Mouse (Mus musculus): Measurements from ENCODE around the gene Kcnj4. TPM values are rescaled to one million over a fixed set of nuclear protein-coding genes. Genes with fewer than 3 reads are reported as not detected.
A peak's percentile ranks its signal among the peaks of the same experiment; 100 is the strongest.
"Not testable (repeated sequence)": the region's sequence is repeated elsewhere in the genome, so short reads cannot be mapped to it uniquely, and the experiment has no call there.

The Kcnj4 gene
- total RNA-seq, 2 experiments from 2014 or later: 0.22 to 0.28 TPM

DNA sequence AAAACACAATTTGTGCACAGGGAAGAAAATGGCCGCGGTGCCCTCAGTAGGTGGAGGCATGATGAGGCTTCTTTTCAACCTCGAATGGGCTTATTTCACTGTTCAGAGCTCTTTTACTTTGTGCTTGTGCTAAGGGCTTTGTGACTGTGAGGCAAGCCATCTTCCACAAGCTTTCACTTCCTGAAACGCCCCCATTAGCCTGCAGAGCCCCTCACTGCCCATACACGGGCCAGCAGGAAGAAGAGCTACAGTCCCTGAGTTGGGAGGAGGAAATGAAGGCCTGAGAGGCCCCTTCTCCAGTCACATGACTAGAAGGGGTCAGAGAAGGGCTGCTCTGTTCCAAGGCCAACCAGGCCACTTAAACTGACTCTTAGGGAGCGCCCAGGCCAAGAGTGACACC is 48.5 kb downstream of the Kcnj4 start:
- no peak for DNase-seq (ENCODE audit: low spot score in 2 of 2)

GRCm38 (mm10) chr15:79456104-79456503 is 48.9 kb downstream of the Kcnj4 start:
- not testable (repeated sequence) for DNase-seq (ENCODE audit: low spot score in 2 of 2)

GRCm38 (mm10) chr15:79455106-79455810 is 49.8 kb downstream of the Kcnj4 start, which contains the start of gene Csnk1e:
TSS of gene Csnk1e (minus strand) at chr15:79455566.
- DNase-seq (ENCODE audit: low spot score in 2 of 2): no peak

DNA sequence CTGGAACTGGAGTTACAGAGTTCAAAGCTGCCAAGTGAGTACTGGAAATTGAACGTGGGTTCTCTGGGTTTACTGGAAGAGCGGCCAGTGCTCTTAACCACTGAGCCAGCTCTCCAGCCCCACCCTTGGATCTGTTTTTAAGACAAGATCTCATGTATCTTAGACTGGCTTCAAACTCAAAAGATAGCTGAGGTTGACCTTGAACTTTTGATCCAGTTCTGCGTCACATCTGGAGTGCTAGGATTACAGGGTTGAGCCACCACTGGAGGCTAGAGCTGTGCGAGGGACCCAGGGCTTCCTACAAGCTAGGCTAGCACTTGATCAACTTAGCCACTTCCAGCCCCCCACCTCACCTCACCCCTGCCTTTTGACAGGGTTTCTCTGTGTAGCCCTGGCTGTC is 51.2 kb downstream of the Kcnj4 start:
- DNase-seq (ENCODE audit: low spot score in 2 of 2): no peak

DNA sequence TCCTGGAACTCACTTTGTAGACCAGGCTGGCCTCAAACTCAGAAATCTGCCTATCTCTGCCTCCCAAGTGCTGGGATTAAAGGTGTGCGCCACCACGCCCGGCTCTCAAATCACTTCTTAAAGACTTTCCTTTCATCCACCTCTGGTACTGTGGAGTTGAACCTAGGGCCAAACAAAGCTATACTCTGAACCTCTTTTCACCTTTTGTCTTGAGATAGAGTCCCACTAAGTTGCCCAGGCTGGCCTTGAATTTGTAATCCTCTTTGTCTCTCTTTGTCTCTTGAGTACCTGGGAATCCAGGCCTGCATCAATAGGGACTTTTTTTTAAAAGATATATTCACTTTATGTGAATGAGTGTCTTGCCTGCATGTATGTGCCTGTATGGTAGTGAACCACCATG is 57.0 kb downstream of the Kcnj4 start:
- no peak for DNase-seq (ENCODE audit: low spot score in 2 of 2)

GRCm38 (mm10) chr15:79445786-79446654 is 59.0 kb downstream of the Kcnj4 start:
- no peak for DNase-seq (ENCODE audit: low spot score in 2 of 2)

- no peak for DNase-seq (ENCODE audit: low spot score in 2 of 2)
Measured at GRCm38 (mm10) chr15:79443856-79444410, 61.1 kb downstream of the Kcnj4 start.

DNA sequence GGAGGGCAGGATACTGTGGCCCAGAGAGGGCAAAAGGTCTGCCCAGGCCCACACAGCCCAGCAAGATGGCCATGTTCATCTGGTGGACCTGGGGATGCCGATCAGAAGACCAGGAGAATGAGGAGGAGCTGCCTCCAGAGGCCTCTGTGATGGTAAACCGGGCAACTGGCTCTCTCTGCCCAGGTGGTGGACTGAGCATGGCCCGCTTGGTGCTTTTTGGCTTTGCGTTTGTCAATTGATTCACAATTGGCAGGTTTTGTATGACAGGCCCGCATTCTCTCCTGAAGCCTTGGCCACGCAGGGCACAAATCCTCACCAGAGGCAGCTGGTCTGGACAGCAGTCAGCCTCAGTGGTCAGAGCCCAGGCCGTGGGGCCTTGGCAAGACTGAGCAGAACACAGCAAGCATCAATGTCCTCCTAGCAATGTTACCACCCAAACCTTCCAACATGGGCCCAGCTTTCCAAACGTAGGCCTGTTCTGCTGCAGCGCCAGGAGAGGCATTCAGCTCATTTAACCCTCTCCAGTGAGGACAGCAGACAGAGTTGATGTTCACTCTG is 62.0 kb downstream of the Kcnj4 start:
- no peak for DNase-seq (ENCODE audit: low spot score in 2 of 2)

DNA sequence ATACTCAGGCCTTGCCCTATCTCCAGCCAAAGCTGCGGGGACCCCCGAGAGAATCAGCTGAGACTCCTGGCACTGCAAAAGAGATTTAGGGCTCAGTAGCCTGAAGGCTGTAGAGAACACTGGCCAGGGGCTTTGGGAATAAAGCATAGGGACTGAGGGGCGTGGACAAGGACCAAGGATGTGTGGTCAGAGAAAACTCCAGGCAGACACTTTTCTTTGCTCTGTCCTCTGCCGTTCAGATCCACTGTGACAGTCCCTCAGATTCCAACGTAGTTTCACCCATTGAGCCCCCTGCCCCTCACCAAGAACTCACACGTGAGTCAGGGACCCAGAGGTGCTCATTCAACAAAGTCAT is 62.8 kb downstream of the Kcnj4 start:
- DNase-seq (ENCODE audit: low spot score in 2 of 2): no peak

- peak; percentile 65 to 68 for DNase-seq (ENCODE audit: low spot score in 2 of 2)
Measured at GRCm38 (mm10) chr15:79441331-79442256, 63.4 kb downstream of the Kcnj4 start.

GRCm38 (mm10) chr15:79440651-79441330 is 64.2 kb downstream of the Kcnj4 start:
- DNase-seq (ENCODE audit: low spot score in 2 of 2): no peak

- DNase-seq (ENCODE audit: low spot score in 2 of 2): no peak
Measured at GRCm38 (mm10) chr15:79440223-79440622, 64.8 kb downstream of the Kcnj4 start.

- no peak for DNase-seq (ENCODE audit: low spot score in 2 of 2)
Measured at GRCm38 (mm10) chr15:79439386-79439785, 65.7 kb downstream of the Kcnj4 start.

GRCm38 (mm10) chr15:79438816-79439215 is 66.2 kb downstream of the Kcnj4 start:
- no peak for DNase-seq (ENCODE audit: low spot score in 2 of 2)

DNA sequence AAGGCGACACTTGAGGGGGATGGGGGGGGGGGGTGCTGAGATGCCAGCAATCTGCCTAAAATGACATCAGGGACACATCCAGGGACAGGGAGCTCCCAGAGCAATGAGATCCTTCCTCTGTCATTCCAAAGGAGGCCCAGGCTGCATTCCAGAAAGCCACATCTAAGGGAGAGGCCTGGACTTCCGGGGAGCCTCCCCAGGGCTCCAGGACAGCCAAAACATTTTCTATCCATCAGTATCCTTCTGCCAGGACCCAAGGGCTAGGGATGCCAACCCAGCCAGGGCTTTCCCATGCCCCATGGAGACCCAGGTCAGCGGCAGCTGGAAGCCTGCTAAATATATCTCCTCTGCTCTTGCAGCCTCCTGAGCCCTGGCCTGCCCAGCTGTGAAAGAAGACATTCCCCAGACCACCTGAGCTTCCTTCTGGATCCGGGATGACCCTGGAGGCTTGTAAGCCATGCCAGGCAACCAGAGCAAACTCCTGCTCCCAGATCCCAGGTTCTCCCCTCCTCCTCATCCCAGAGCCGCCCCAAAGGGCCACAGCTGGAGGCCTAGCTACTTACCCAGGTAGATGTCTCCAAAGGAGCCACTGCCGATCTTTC is 66.7 kb downstream of the Kcnj4 start:
- no peak for DNase-seq (ENCODE audit: low spot score in 2 of 2)

DNA sequence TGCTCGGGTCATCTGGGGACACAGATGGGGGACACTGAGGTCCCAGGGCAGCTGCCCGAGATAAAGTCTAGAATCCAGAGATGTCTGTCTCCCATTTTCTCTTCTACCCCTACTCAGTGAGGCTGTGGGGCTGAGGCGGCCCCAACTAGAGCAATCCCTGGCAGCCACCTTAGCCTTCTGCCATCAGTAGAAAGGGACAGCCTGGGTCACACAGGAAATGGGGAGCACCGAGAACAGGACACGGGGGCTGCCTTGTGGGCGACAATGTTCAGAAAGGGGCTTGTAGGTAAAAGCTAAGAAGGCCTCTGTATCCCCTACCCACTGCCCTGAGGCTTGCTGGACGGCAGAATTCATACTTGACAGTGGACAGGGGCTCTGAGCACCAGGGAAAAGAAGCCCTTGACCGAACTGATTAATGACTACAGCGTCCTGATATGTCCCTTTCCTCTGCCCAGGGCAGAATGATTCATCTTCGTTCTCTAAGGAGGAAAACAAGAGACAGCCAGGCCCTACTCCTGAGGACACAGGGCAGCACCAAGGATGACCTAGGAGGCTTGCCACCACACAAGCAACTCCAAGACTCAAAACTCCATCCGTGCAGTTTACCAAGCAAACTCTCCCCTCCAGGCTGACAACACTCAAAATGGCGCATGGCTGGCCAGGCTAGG is 67.4 kb downstream of the Kcnj4 start:
- DNase-seq (ENCODE audit: low spot score in 2 of 2): no peak

DNA sequence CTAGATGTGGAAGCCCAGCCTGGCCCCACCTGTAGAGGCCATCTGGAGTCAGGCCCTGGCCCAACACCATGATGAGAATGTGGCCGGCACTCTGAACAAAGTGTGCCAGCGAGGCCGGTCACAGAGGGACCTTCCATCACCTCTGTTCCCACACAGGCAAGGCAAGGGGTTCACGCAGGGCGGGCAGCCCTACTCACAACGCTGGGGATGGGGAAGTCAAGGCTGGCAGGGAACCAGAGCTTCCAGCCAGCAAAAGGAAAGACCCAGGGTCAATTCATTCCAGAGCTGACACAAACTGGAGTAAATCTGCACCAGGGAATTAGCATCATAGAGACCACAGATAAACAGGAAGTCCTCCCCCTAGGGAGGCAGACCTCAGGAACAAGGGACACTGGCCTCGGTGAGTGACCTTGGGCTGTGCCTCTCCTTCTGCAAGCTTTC is 68.5 kb downstream of the Kcnj4 start:
- DNase-seq (ENCODE audit: low spot score in 2 of 2): no peak

DNA sequence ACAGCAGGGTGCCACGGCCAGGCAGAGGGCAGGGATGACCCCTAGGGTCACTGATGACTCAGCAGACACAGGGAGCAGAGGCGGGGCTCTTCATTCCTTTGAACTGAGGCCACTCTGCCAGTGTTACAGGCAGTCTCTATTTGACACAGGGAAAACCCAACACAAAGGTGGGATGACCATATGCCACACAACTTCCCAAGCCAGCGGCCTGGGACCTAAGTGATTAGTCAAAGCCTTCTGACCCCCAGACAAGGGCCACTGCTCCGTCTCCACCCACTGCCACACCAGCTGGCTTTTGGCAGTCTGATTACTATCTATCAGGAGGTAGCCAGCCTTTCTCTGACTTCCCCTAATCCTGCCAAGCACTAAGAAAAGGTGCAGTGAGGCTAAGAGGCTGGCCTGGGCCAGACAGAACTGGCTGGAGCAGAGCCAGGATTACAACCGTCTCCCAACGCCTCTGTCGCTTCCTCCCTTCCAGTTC is 69.8 kb downstream of the Kcnj4 start:
- no peak for DNase-seq (ENCODE audit: low spot score in 2 of 2)
